Comparison of ENCODE assay signal across 12 mouse cellular contexts in the genomic region with DNA sequence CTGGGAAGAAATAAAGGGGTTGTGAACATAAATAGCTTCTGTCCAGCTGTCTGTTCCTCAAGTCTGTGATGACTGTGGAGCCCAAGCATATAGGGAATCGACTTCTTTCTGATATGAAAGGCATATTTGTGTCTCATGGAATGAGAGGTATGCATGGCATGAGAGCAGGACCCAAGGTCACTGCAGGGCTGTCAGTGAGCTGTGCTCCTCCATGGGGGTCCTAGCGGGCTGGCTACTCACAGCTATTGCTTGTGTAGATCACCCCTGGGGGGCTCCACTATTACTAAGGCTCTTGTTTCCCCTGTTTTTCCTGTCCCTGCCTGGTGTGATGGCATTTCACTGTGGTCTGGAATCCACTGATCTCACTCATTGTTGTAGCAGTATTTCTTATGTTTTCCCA.
"Had no signal": no experiment of that assay in that cellular context is flagged by ENCODE, and none has a peak within 500 bp of the region (broad histone marks: within the 10 kb centered on the region; RNA-seq: fewer than 3 reads in every experiment).

No protein-coding gene starts in this region.

- DNase-seq: kidney, postnatal 36 days; layer of hippocampus, adult 9-11 months; layer of hippocampus, postnatal 36 days; lung, adult 18-20 months; right cerebral cortex, adult 18-20 months; right cerebral cortex, postnatal 25 days; thymus, adult 18-20 months; thymus, postnatal 14 days had no signal

- H3K4me3 ChIP-seq: limb, embryonic 12.5 days; midbrain, embryonic 13.5 days had no signal

- H3K4me1 ChIP-seq: limb, embryonic 12.5 days; midbrain, embryonic 13.5 days had no signal

- H3K9me3 ChIP-seq: limb, embryonic 12.5 days; midbrain, embryonic 13.5 days had no signal

- H3K9ac ChIP-seq: limb, embryonic 12.5 days; liver, embryonic 14.5 days; midbrain, embryonic 13.5 days had no signal

- ATAC-seq: midbrain, embryonic 13.5 days had no signal

- H3K27me3 ChIP-seq: limb, embryonic 12.5 days; midbrain, embryonic 13.5 days had no signal

- H3K27ac ChIP-seq: kidney, postnatal 0 days; limb, embryonic 12.5 days; liver, embryonic 14.5 days; midbrain, embryonic 13.5 days had no signal

- H3K4me2 ChIP-seq: limb, embryonic 12.5 days; midbrain, embryonic 13.5 days had no signal

- H3K36me3 ChIP-seq: limb, embryonic 12.5 days; midbrain, embryonic 13.5 days had no signal
